In the genomic region with DNA sequence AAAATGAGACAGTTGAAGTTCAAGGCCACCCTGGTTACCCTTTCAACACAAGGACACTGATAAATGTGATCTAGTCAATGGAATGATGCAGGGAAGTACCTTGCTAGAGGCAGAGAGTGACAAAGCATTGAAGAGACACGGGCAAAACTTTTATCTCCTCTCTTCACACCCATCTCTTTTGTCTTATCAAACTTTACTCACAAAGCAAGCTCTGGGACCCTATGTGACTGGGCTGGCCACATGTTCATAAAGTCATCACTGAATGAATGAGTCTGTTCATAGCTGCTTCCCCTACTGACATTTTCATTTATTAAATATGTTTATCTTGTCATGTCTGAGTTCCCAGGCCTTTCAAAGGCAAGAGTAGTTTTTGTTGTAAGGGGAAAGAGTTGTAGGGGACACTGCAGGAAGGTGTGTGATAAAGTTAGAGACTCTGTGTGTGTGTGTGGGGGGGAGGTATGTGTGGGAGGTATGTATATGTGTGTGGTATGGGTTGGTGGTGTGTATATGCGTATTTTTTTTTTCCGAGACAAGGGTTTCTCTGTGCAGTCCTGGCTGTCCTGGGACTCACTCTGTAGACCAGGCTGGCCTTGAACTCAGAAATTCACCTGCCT, we compare ENCODE assay signal across 24 mouse cellular contexts.
DNase-seq lines count a peak whose midpoint lies in the region; ATAC-seq and TF ChIP-seq lines count a peak whose summit lies in the region.
"Had no signal": no experiment of that assay in that cellular context is flagged by ENCODE, and none has a peak within 500 bp of the region (broad histone marks: within the 10 kb centered on the region; RNA-seq: fewer than 3 reads in every experiment).

No protein-coding gene starts in this region.

- no peak for DNase-seq in G1E (ENCODE audit: low spot score)
- peak; percentile 22 for DNase-seq in adrenal gland, adult 8-10 months
- DNase-seq in ovary, postnatal 36 days (ENCODE audit: low spot score), result no peak
- no peak for DNase-seq in frontal cortex, postnatal 36 days (ENCODE audit: low spot score in 2 of 2)
- DNase-seq in lung, adult 2 months, result no peak
- DNase-seq in layer of hippocampus, postnatal 14 days (ENCODE audit: low spot score in 2 of 2), result no peak
- DNase-seq: cerebellum, adult 9-10 months; forebrain, postnatal 0 days; gastrocnemius, postnatal 36 days; heart, postnatal 4 days; kidney, adult 9 months; kidney, postnatal 14 days; lung, postnatal 36 days; thymus, postnatal 25 days had no signal

- H3K4me3 ChIP-seq in G1E (ENCODE audit: low read depth, low read length), result no peak overlapping the region
- no peak overlapping the region for H3K4me3 ChIP-seq in liver, embryonic 15.5 days (replicated peaks)
- no peak overlapping the region for H3K4me3 ChIP-seq in lung, adult 2 months (replicated peaks; ENCODE audit: extremely low read depth, low read depth, low read length)
- H3K4me3 ChIP-seq: heart, embryonic 15.5 days; hindbrain, embryonic 15.5 days; limb, embryonic 13.5 days; lung, embryonic 15.5 days; neural tube, embryonic 15.5 days; stomach, embryonic 15.5 days had no signal

- TF ChIP-seq POLR2A in lung, adult 2 months (IDR thresholded peaks at IDR 0.05; ENCODE audit: borderline replicate concordance, extremely low read depth, low read depth, low read length), result no peak

- 41% methylated on average over 3 of the region's 3 CpGs for WGBS in liver, embryonic 15.5 days (ENCODE audit: insufficient replicate concordance)
- 78% methylated on average over 3 of the region's 3 CpGs for WGBS in lung, adult 2 months

- H3K9ac ChIP-seq in liver, embryonic 15.5 days, result no peak overlapping the region
- H3K9ac ChIP-seq: forebrain, postnatal 0 days; heart, embryonic 15.5 days; hindbrain, embryonic 15.5 days; limb, embryonic 13.5 days; lung, embryonic 15.5 days; neural tube, embryonic 15.5 days; stomach, embryonic 15.5 days had no signal

- no peaks in the 10 kb centered on the region for H3K27me3 ChIP-seq in G1E (ENCODE audit: insufficient read depth, low read length)
- H3K27me3 ChIP-seq in liver, embryonic 15.5 days, result no peaks in the 10 kb centered on the region
- H3K27me3 ChIP-seq: heart, embryonic 15.5 days; hindbrain, embryonic 15.5 days; limb, embryonic 13.5 days; lung, embryonic 15.5 days; neural tube, embryonic 15.5 days; stomach, embryonic 15.5 days had no signal

- peak overlapping the region; percentile 58 for H3K27ac ChIP-seq in liver, embryonic 15.5 days (replicated peaks)
- H3K27ac ChIP-seq: heart, embryonic 15.5 days; hindbrain, embryonic 15.5 days; limb, embryonic 13.5 days; lung, embryonic 15.5 days; neural tube, embryonic 15.5 days; stomach, embryonic 15.5 days had no signal

- no peaks in the 10 kb centered on the region for H3K9me3 ChIP-seq in G1E (replicated peaks)
- no peaks in the 10 kb centered on the region for H3K9me3 ChIP-seq in liver, embryonic 15.5 days (replicated peaks)
- H3K9me3 ChIP-seq: heart, embryonic 15.5 days; hindbrain, embryonic 15.5 days; lung, embryonic 15.5 days; neural tube, embryonic 15.5 days; stomach, embryonic 15.5 days had no signal

- no peak overlapping the region; the same call in 1 of the 2 replicates for H3K4me2 ChIP-seq in liver, embryonic 15.5 days
- H3K4me2 ChIP-seq: heart, embryonic 15.5 days; hindbrain, embryonic 15.5 days; limb, embryonic 13.5 days; lung, embryonic 15.5 days; neural tube, embryonic 15.5 days; stomach, embryonic 15.5 days had no signal

- H3K36me3 ChIP-seq in G1E (replicated peaks), result no peaks in the 10 kb centered on the region
- H3K36me3 ChIP-seq in liver, embryonic 15.5 days (replicated peaks), result no peaks in the 10 kb centered on the region
- H3K36me3 ChIP-seq: heart, embryonic 15.5 days; hindbrain, embryonic 15.5 days; limb, embryonic 13.5 days; lung, embryonic 15.5 days; neural tube, embryonic 15.5 days; stomach, embryonic 15.5 days had no signal

- H3K4me1 ChIP-seq in G1E (ENCODE audit: insufficient read depth, low read depth, low read length), result no peaks in the 10 kb centered on the region
- H3K4me1 ChIP-seq in liver, embryonic 15.5 days (replicated peaks), result peaks cover 40% of the 10 kb centered on the region
- H3K4me1 ChIP-seq in lung, adult 2 months (ENCODE audit: control insufficient read depth, insufficient read depth, low read length), result peaks cover 4% of the 10 kb centered on the region
- H3K4me1 ChIP-seq: heart, embryonic 15.5 days; hindbrain, embryonic 15.5 days; limb, embryonic 13.5 days; lung, embryonic 15.5 days; neural tube, embryonic 15.5 days; stomach, embryonic 15.5 days had no signal

- ATAC-seq in G1E (ENCODE audit: extremely low read depth, insufficient number of reproducible peaks, low FRiP score, poor library complexity, severe bottlenecking), result peak; percentile 67
- peak; percentile 75 for ATAC-seq in common myeloid progenitor, adult 5-6 weeks (replicated peaks; ENCODE audit: low read depth, poor library complexity, severe bottlenecking)
- ATAC-seq in liver, embryonic 15.5 days (ENCODE audit: insufficient read depth), result peak; percentile 82
- ATAC-seq: activated CD4-positive, CD25-positive, alpha-beta regulatory T cell, adult 4 months; forebrain, postnatal 0 days; midbrain, embryonic 16.5 days had no signal

- no peak for TF ChIP-seq CTCF in G1E (IDR thresholded peaks at IDR 0.05; ENCODE audit: low read depth, low read length)
- no peak for TF ChIP-seq CTCF in lung, adult 2 months (IDR thresholded peaks at IDR 0.05; ENCODE audit: insufficient read depth, low read length)
